Mouse (Mus musculus): ENCODE measurements around the gene Idh2.
A peak's percentile ranks its signal among the peaks of the same experiment; 100 is the strongest.

GRCm38 (mm10) chr7:80115224-80115590 lies at the start of gene Idh2:
- no peak for TF ChIP-seq CTCF (IDR thresholded peaks at IDR 0.05; ENCODE audit: borderline replicate concordance, insufficient read depth, low read depth, low read length)
- peak; percentile 65; the same call in 1 of the 2 replicates for TF ChIP-seq POLR2A (IDR thresholded peaks at IDR 0.05; ENCODE audit: borderline replicate concordance, insufficient read depth, low read length)

Measured in cerebellum, adult 2 months (tissue).